In genomic region chr9:61707875-61708274, GRCm38 (mm10) we compare ENCODE assay signal across 16 mouse cellular contexts.
DNase-seq lines count a peak whose midpoint lies in the region; ATAC-seq and TF ChIP-seq lines count a peak whose summit lies in the region.
"Had no signal": no experiment of that assay in that cellular context is flagged by ENCODE, and none has a peak within 500 bp of the region (broad histone marks: within the 10 kb centered on the region; RNA-seq: fewer than 3 reads in every experiment).

No protein-coding gene starts in this region.

- ATAC-seq in hindbrain, embryonic 13.5 days (ENCODE audit: low FRiP score): no peak
- ATAC-seq in megakaryocyte progenitor cell, adult 5-6 weeks (replicated peaks; ENCODE audit: poor library complexity): peak; percentile 85
- no peak for ATAC-seq in forebrain, embryonic 14.5 days
- no peak for ATAC-seq in midbrain, embryonic 16.5 days
- no peak for ATAC-seq in forebrain, embryonic 16.5 days
- ATAC-seq: hindbrain, postnatal 0 days had no signal

- H3K4me1 ChIP-seq in hindbrain, embryonic 10.5 days (replicated peaks): peaks cover 16% of the 10 kb centered on the region; the same call in 1 of the 2 replicates
- H3K4me1 ChIP-seq in hindbrain, embryonic 13.5 days (replicated peaks): peaks cover 10% of the 10 kb centered on the region
- H3K4me1 ChIP-seq in bone marrow, adult 2 months (ENCODE audit: control insufficient read depth, insufficient read depth, low read length): peaks cover 13% of the 10 kb centered on the region
- H3K4me1 ChIP-seq in forebrain, embryonic 14.5 days (ENCODE audit: control insufficient read depth, insufficient read depth, low read length): peaks cover 8% of the 10 kb centered on the region
- H3K4me1 ChIP-seq in midbrain, embryonic 16.5 days (ENCODE audit: control insufficient read depth, insufficient read depth, low read length): no peaks in the 10 kb centered on the region
- H3K4me1 ChIP-seq in forebrain, embryonic 16.5 days (replicated peaks; ENCODE audit: control insufficient read depth, insufficient read depth, low read length): peaks cover 16% of the 10 kb centered on the region

- no peak for DNase-seq in hindbrain, embryonic 10.5 days (ENCODE audit: low spot score)
- DNase-seq in thymus, postnatal 10 days (ENCODE audit: low spot score in 2 of 2): peak; percentile 54 to 55
- no peak for DNase-seq in forebrain, embryonic 14.5 days (ENCODE audit: low spot score)
- DNase-seq: cerebellum, adult 9-11 months; gastrocnemius, postnatal 14 days; midbrain, embryonic 14.5 days; retina, postnatal 1 day had no signal

- no peak overlapping the region for H3K4me2 ChIP-seq in hindbrain, embryonic 13.5 days
- no peak overlapping the region for H3K4me2 ChIP-seq in forebrain, embryonic 14.5 days (ENCODE audit: low read length)
- H3K4me2 ChIP-seq in midbrain, embryonic 16.5 days (ENCODE audit: low read length): no peak overlapping the region
- no peak overlapping the region for H3K4me2 ChIP-seq in forebrain, embryonic 16.5 days (ENCODE audit: low read length)
- H3K4me2 ChIP-seq: embryonic facial prominence, embryonic 15.5 days had no signal

- no peaks in the 10 kb centered on the region for H3K9me3 ChIP-seq in hindbrain, embryonic 10.5 days
- H3K9me3 ChIP-seq in hindbrain, embryonic 13.5 days: no peaks in the 10 kb centered on the region
- no peaks in the 10 kb centered on the region for H3K9me3 ChIP-seq in forebrain, embryonic 14.5 days (replicated peaks; ENCODE audit: control insufficient read depth, low read length)
- H3K9me3 ChIP-seq in midbrain, embryonic 16.5 days (replicated peaks; ENCODE audit: control insufficient read depth, low read length, poor library complexity, severe bottlenecking): no peaks in the 10 kb centered on the region
- H3K9me3 ChIP-seq in forebrain, embryonic 16.5 days (ENCODE audit: control insufficient read depth, low read length): no peaks in the 10 kb centered on the region
- H3K9me3 ChIP-seq: embryonic facial prominence, embryonic 15.5 days had no signal

- 89% methylated on average over 7 of the region's 7 CpGs for WGBS in hindbrain, embryonic 10.5 days
- WGBS in hindbrain, embryonic 13.5 days: 84% methylated on average over 7 of the region's 7 CpGs
- 9% methylated on average over 7 of the region's 7 CpGs for WGBS in bone marrow, adult 2 months
- WGBS in forebrain, embryonic 14.5 days: 89% methylated on average over 7 of the region's 7 CpGs
- 92% methylated on average over 7 of the region's 7 CpGs for WGBS in midbrain, embryonic 16.5 days
- WGBS in forebrain, embryonic 16.5 days: 93% methylated on average over 7 of the region's 7 CpGs

- no peak overlapping the region for H3K4me3 ChIP-seq in hindbrain, embryonic 10.5 days
- H3K4me3 ChIP-seq in hindbrain, embryonic 13.5 days: no peak overlapping the region
- no peak overlapping the region for H3K4me3 ChIP-seq in bone marrow, adult 2 months (replicated peaks; ENCODE audit: control insufficient read depth, low read depth, low read length)
- H3K4me3 ChIP-seq in forebrain, embryonic 14.5 days (ENCODE audit: low read depth, low read length): no peak overlapping the region
- no peak overlapping the region for H3K4me3 ChIP-seq in midbrain, embryonic 16.5 days (ENCODE audit: low read depth, low read length)
- H3K4me3 ChIP-seq in forebrain, embryonic 16.5 days (replicated peaks; ENCODE audit: low read length): no peak overlapping the region
- H3K4me3 ChIP-seq: embryonic facial prominence, embryonic 15.5 days; layer of hippocampus, adult 2 months had no signal

- H3K9ac ChIP-seq in hindbrain, embryonic 13.5 days: no peak overlapping the region
- H3K9ac ChIP-seq in forebrain, embryonic 14.5 days (ENCODE audit: low read length): no peak overlapping the region
- no peak overlapping the region for H3K9ac ChIP-seq in midbrain, embryonic 16.5 days (ENCODE audit: low read depth, low read length)
- no peak overlapping the region for H3K9ac ChIP-seq in forebrain, embryonic 16.5 days (replicated peaks; ENCODE audit: low read depth, low read length)
- H3K9ac ChIP-seq: embryonic facial prominence, embryonic 15.5 days; liver, embryonic 14.5 days had no signal

- 0 out of 2 replicates have a peak overlapping the region, but pooled peaks have one; percentile 8 for H3K27ac ChIP-seq in hindbrain, embryonic 10.5 days
- no peak overlapping the region for H3K27ac ChIP-seq in hindbrain, embryonic 13.5 days
- H3K27ac ChIP-seq in bone marrow, adult 2 months (ENCODE audit: control insufficient read depth, insufficient read depth, low read depth, low read length, poor library complexity): peak overlapping the region; percentile 31
- H3K27ac ChIP-seq in forebrain, embryonic 14.5 days (ENCODE audit: low read depth, low read length): no peak overlapping the region
- H3K27ac ChIP-seq in midbrain, embryonic 16.5 days (ENCODE audit: low read length): no peak overlapping the region
- no peak overlapping the region for H3K27ac ChIP-seq in forebrain, embryonic 16.5 days (ENCODE audit: low read length)
- H3K27ac ChIP-seq: embryonic facial prominence, embryonic 15.5 days; hindbrain, postnatal 0 days; layer of hippocampus, adult 2 months; liver, embryonic 14.5 days had no signal

- peaks cover 12% of the 10 kb centered on the region for H3K27me3 ChIP-seq in hindbrain, embryonic 10.5 days (ENCODE audit: insufficient read depth, poor library complexity, severe bottlenecking)
- no peaks in the 10 kb centered on the region for H3K27me3 ChIP-seq in hindbrain, embryonic 13.5 days
- H3K27me3 ChIP-seq in forebrain, embryonic 14.5 days (replicated peaks; ENCODE audit: control insufficient read depth, insufficient read depth, low read length): no peaks in the 10 kb centered on the region
- no peaks in the 10 kb centered on the region; the same call in 1 of the 2 replicates for H3K27me3 ChIP-seq in midbrain, embryonic 16.5 days (ENCODE audit: control insufficient read depth, insufficient read depth, low read depth, low read length)
- no peaks in the 10 kb centered on the region for H3K27me3 ChIP-seq in forebrain, embryonic 16.5 days (replicated peaks; ENCODE audit: control insufficient read depth, insufficient read depth, low read length)

- no peak for TF ChIP-seq CTCF in bone marrow, adult 2 months (IDR thresholded peaks at IDR 0.05; ENCODE audit: control insufficient read depth, insufficient read depth, low read length)

- TF ChIP-seq POLR2A in bone marrow, adult 2 months (IDR thresholded peaks at IDR 0.05; ENCODE audit: borderline replicate concordance, control insufficient read depth, low read depth, low read length): no peak

- no peaks in the 10 kb centered on the region for H3K36me3 ChIP-seq in hindbrain, embryonic 10.5 days
- H3K36me3 ChIP-seq in hindbrain, embryonic 13.5 days: no peaks in the 10 kb centered on the region
- no peaks in the 10 kb centered on the region for H3K36me3 ChIP-seq in forebrain, embryonic 14.5 days (ENCODE audit: control insufficient read depth, insufficient read depth, low read length)
- no peaks in the 10 kb centered on the region for H3K36me3 ChIP-seq in midbrain, embryonic 16.5 days (ENCODE audit: control insufficient read depth, insufficient read depth, low read length)
- H3K36me3 ChIP-seq in forebrain, embryonic 16.5 days (ENCODE audit: control insufficient read depth, insufficient read depth): no peaks in the 10 kb centered on the region
- H3K36me3 ChIP-seq: embryonic facial prominence, embryonic 15.5 days had no signal

Comparison
In these comparisons a context has a peak if more than half of its experiments do, and no peak if none do; other contexts are left out.
1. H3K27ac ChIP-seq: peak in hindbrain, embryonic 10.5 days (single experiment) and bone marrow, adult 2 months (single experiment); none in hindbrain, embryonic 13.5 days (single experiment), forebrain, embryonic 14.5 days (single experiment), midbrain, embryonic 16.5 days (single experiment) and forebrain, embryonic 16.5 days (single experiment).
2. DNase-seq: peak in thymus, postnatal 10 days (2 of 2); none in hindbrain, embryonic 10.5 days (single experiment) and forebrain, embryonic 14.5 days (single experiment).